Mouse (Mus musculus): ENCODE data around the gene Vwa8. TPM values are rescaled to one million over a fixed set of nuclear protein-coding genes. Genes with fewer than 3 reads are reported as not detected.
A peak's percentile ranks its signal among the peaks of the same experiment; 100 is the strongest.

Gene Vwa8
- polyA plus RNA-seq, 1 experiment from 2014 or later, result 15.6 TPM

GRCm38 (mm10) chr14:79118457-79118856 lies 269.6 kb downstream of the Vwa8 start:
- no peak overlapping the region for H3K9ac ChIP-seq (ENCODE audit: low read depth, low read length)
- H3K27ac ChIP-seq (ENCODE audit: low read depth, low read length), result no peak overlapping the region
- no peaks in the 10 kb centered on the region for H3K27me3 ChIP-seq (replicated peaks; ENCODE audit: control insufficient read depth, insufficient read depth, low read length)
- ATAC-seq, result no peak
- no peak for TF ChIP-seq CTCF (IDR thresholded peaks at IDR 0.05; ENCODE audit: low read depth)
- peaks cover 4% of the 10 kb centered on the region; the same call in 1 of the 2 replicates for H3K36me3 ChIP-seq (ENCODE audit: control insufficient read depth, insufficient read depth)
- H3K4me1 ChIP-seq (replicated peaks; ENCODE audit: control insufficient read depth, insufficient read depth, low read length), result no peaks in the 10 kb centered on the region
- WGBS, result 91% methylated on average over 7 of the region's 7 CpGs
- H3K4me3 ChIP-seq (ENCODE audit: low read depth, low read length), result no peak overlapping the region
- H3K4me2 ChIP-seq (replicated peaks; ENCODE audit: low read depth), result no peak overlapping the region
- H3K9me3 ChIP-seq (ENCODE audit: control insufficient read depth), result no peaks in the 10 kb centered on the region

DNA sequence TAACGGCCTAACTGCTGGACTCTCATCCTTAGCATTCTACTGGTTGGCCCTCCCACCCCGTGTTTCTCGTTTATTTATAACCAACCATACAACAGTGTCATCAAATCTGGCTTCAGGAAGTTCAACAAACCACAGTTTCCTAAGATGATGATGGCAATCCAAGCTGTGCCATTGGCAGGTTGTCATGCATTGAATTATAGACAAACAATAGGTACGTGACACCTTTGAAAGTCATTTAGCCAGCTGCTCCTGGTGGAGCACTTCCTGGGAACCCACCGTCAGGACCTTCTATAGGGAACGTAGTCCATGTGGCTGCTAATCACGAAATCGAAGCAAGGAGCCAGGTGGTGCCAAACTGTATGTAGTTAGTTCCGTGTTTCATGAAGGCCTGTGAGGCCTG lies 270.5 kb downstream of the Vwa8 start:
- Histone ChIP-seq H3K4me3 (ENCODE audit: low read depth, low read length) (no peak overlapping the region), H3K4me2 (replicated peaks; ENCODE audit: low read depth) (no peak overlapping the region), H3K9ac (ENCODE audit: low read depth, low read length) (no peak overlapping the region), H3K9me3 (ENCODE audit: control insufficient read depth) (no peaks in the 10 kb centered on the region), H3K27me3 (replicated peaks; ENCODE audit: control insufficient read depth, insufficient read depth, low read length) (no peaks in the 10 kb centered on the region), H3K36me3 (ENCODE audit: control insufficient read depth, insufficient read depth) (peaks cover 4% of the 10 kb centered on the region; the same call in 1 of the 2 replicates), H3K4me1 (replicated peaks; ENCODE audit: control insufficient read depth, insufficient read depth, low read length) (no peaks in the 10 kb centered on the region), H3K27ac (ENCODE audit: low read depth, low read length) (no peak overlapping the region)
- TF ChIP-seq CTCF (IDR thresholded peaks at IDR 0.05; ENCODE audit: low read depth), result no peak
- WGBS, result 73% methylated on average over 9 of the region's 9 CpGs
- no peak for ATAC-seq

DNA sequence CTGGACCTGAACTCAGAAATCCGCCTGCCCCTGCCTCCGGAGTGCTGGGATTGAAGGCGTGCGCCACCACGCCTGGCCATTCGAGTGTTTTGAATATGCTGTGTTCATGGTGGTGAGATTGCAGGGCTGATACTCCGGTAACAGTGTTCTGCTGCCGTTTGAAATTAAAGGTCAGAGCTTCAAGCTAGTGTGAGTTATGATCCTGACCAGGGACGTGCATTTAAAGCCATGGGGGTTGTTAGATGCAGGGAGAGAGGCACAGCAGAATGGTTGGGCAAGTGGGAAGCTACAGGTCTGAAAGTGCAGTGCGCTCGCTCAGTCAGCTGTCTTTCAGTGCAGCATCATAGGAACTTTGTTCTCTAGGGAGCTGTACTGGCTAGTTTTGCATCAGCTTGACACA lies 271.8 kb downstream of the Vwa8 start:
- Histone ChIP-seq H3K9ac (ENCODE audit: low read depth, low read length) (no peak overlapping the region), H3K4me3 (ENCODE audit: low read depth, low read length) (no peak overlapping the region), H3K9me3 (ENCODE audit: control insufficient read depth) (no peaks in the 10 kb centered on the region), H3K4me1 (replicated peaks; ENCODE audit: control insufficient read depth, insufficient read depth, low read length) (no peaks in the 10 kb centered on the region), H3K4me2 (replicated peaks; ENCODE audit: low read depth) (no peak overlapping the region), H3K36me3 (ENCODE audit: control insufficient read depth, insufficient read depth) (peaks cover 4% of the 10 kb centered on the region; the same call in 1 of the 2 replicates), H3K27ac (ENCODE audit: low read depth, low read length) (no peak overlapping the region), H3K27me3 (replicated peaks; ENCODE audit: control insufficient read depth, insufficient read depth, low read length) (no peaks in the 10 kb centered on the region)
- WGBS, result 86% methylated on average over 11 of the region's 11 CpGs
- no peak for TF ChIP-seq CTCF (IDR thresholded peaks at IDR 0.05; ENCODE audit: low read depth)
- no peak for ATAC-seq

DNA sequence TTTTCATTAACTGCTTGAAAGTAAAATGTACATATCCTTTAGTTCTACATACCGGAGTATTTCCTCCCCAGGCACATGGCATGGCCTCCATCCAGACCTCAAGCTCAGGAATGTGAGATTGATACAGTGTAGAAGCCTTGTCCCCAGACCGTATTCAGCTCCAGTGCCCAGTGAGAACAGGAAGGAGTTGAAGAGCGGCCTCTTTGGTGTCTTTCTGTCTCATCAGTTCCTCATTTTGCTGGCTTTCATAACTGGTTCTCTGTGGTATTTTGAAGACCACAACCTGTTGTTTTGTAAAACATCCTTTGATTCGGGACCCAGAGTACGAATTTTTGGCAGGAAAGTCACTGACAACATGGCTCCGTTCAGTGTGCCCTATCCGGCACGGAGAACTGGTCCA lies 274.6 kb downstream of the Vwa8 start:
- no peaks in the 10 kb centered on the region for H3K9me3 ChIP-seq (ENCODE audit: control insufficient read depth)
- no peak overlapping the region for H3K27ac ChIP-seq (ENCODE audit: low read depth, low read length)
- H3K4me2 ChIP-seq (replicated peaks; ENCODE audit: low read depth), result no peak overlapping the region
- no peak overlapping the region for H3K4me3 ChIP-seq (ENCODE audit: low read depth, low read length)
- no peak for ATAC-seq
- H3K9ac ChIP-seq (ENCODE audit: low read depth, low read length), result no peak overlapping the region
- H3K27me3 ChIP-seq (replicated peaks; ENCODE audit: control insufficient read depth, insufficient read depth, low read length), result no peaks in the 10 kb centered on the region
- TF ChIP-seq CTCF (IDR thresholded peaks at IDR 0.05; ENCODE audit: low read depth), result no peak
- no peaks in the 10 kb centered on the region; the same call in 1 of the 2 replicates for H3K36me3 ChIP-seq (ENCODE audit: control insufficient read depth, insufficient read depth)
- no peaks in the 10 kb centered on the region for H3K4me1 ChIP-seq (replicated peaks; ENCODE audit: control insufficient read depth, insufficient read depth, low read length)
- 83% methylated on average over 8 of the region's 8 CpGs for WGBS

DNA sequence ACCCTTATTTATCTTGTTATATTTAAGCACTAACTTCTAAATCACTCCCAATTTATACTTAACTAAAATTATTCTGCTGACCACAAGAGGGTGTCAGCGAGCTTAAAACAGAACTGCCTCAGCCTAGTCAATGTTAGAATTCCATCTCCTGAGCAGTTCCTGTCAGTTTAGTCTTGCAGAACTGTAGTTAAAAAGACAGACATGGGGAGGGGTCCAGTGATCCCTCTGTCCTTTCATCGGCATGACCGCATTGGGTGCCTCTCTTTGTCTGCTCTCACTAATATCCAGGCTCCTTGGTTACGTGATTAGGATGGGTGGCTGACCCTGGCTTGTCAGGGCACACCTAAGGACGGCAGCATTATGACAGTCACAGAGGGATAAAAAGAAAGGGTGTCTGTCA lies 275.8 kb downstream of the Vwa8 start:
- Histone ChIP-seq H3K36me3 (ENCODE audit: control insufficient read depth, insufficient read depth) (no peaks in the 10 kb centered on the region; the same call in 1 of the 2 replicates), H3K4me1 (replicated peaks; ENCODE audit: control insufficient read depth, insufficient read depth, low read length) (no peaks in the 10 kb centered on the region), H3K27me3 (replicated peaks; ENCODE audit: control insufficient read depth, insufficient read depth, low read length) (no peaks in the 10 kb centered on the region), H3K9ac (ENCODE audit: low read depth, low read length) (no peak overlapping the region), H3K4me2 (replicated peaks; ENCODE audit: low read depth) (no peak overlapping the region), H3K4me3 (ENCODE audit: low read depth, low read length) (no peak overlapping the region), H3K9me3 (ENCODE audit: control insufficient read depth) (no peaks in the 10 kb centered on the region), H3K27ac (ENCODE audit: low read depth, low read length) (no peak overlapping the region)
- no peak for ATAC-seq
- peak; percentile 83 for TF ChIP-seq CTCF (IDR thresholded peaks at IDR 0.05; ENCODE audit: low read depth)
- WGBS, result 52% methylated on average over 5 of the region's 5 CpGs

DNA sequence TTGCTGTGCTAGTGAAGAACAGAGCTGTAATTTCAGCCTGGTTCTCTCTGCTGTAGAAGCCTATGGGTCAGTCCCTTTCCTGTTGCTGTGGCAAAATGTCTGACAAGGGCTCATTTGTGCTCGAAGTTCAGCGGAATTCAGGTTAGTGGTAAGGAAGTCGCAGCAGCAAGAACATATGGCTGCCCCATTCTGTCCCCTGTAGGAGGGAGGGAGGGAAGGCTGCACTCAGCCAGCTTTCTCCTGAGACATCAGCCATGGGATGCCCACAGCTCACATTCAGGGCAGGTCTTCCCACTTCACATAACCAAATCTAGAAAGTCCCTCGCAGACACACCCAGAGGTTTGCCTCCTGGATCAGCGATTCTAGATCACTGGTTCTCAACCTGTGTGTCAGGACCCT lies 277.3 kb downstream of the Vwa8 start:
- no peaks in the 10 kb centered on the region for H3K9me3 ChIP-seq (ENCODE audit: control insufficient read depth)
- no peaks in the 10 kb centered on the region for H3K4me1 ChIP-seq (replicated peaks; ENCODE audit: control insufficient read depth, insufficient read depth, low read length)
- no peaks in the 10 kb centered on the region for H3K27me3 ChIP-seq (replicated peaks; ENCODE audit: control insufficient read depth, insufficient read depth, low read length)
- ATAC-seq, result no peak
- no peaks in the 10 kb centered on the region; the same call in 1 of the 2 replicates for H3K36me3 ChIP-seq (ENCODE audit: control insufficient read depth, insufficient read depth)
- H3K4me2 ChIP-seq (replicated peaks; ENCODE audit: low read depth), result no peak overlapping the region
- H3K27ac ChIP-seq (ENCODE audit: low read depth, low read length), result no peak overlapping the region
- no peak overlapping the region for H3K9ac ChIP-seq (ENCODE audit: low read depth, low read length)
- no peak overlapping the region for H3K4me3 ChIP-seq (ENCODE audit: low read depth, low read length)
- 87% methylated on average over 5 of the region's 5 CpGs for WGBS
- no peak for TF ChIP-seq CTCF (IDR thresholded peaks at IDR 0.05; ENCODE audit: low read depth)

DNA sequence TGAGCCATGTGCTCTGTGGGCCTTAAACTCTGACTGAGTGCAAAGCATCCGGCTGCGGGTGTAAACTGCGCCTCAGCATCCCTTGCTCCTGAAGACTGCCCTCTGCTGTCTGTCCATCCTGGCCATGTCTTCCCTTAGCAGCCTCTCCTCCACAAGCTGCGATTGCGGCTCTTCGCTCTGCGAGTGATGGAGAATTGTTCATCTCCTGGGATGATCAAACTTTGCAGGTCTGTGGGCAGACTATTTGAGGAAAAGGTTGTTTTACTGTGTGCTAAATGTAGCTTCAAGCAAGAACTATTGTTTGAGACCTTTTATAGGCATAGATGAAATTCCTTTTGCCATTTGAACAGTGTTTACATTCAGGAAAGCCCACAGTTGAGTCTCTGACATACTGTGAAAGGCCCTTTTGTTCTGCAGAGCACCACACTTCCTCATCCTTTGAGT lies 286.1 kb downstream of the Vwa8 start:
- Histone ChIP-seq H3K27me3 (replicated peaks; ENCODE audit: control insufficient read depth, insufficient read depth, low read length) (no peaks in the 10 kb centered on the region), H3K36me3 (ENCODE audit: control insufficient read depth, insufficient read depth) (no peaks in the 10 kb centered on the region), H3K27ac (ENCODE audit: low read depth, low read length) (no peak overlapping the region), H3K9me3 (ENCODE audit: control insufficient read depth) (no peaks in the 10 kb centered on the region), H3K9ac (ENCODE audit: low read depth, low read length) (no peak overlapping the region), H3K4me2 (replicated peaks; ENCODE audit: low read depth) (no peak overlapping the region), H3K4me3 (ENCODE audit: low read depth, low read length) (no peak overlapping the region), H3K4me1 (replicated peaks; ENCODE audit: control insufficient read depth, insufficient read depth, low read length) (no peaks in the 10 kb centered on the region)
- ATAC-seq, result no peak
- TF ChIP-seq CTCF (IDR thresholded peaks at IDR 0.05; ENCODE audit: low read depth), result peak; percentile 75
- 23% methylated on average over 7 of the region's 7 CpGs for WGBS

All from intestine, postnatal 0 days (tissue).